Mouse (Mus musculus): ENCODE results near the gene Ctla2b.
"Not testable (repeated sequence)": the region's sequence is repeated elsewhere in the genome, so short reads cannot be mapped to it uniquely, and the experiment has no call there.

Ctla2b gene

DNA sequence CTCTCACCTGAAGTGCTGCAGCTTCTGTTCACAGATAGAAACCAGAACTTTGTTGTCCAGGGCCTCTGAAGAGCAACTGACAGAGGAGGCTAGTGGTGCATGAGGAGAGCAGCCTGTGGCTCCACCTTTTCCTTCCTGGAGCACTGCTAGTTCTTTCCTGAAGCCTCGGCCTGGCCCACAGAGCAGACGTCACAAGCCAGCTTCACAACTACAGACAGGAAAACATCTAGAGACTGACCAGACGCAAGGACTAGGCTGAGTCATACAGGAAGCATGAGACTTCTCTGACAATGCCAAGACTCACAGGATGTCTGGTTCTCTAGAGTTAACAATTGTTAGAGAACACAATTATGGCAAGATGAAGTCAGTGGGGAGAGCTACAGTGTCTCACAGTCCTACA lies at the start of gene Ctla2b:
Gene Ctla2b (minus strand): TSS at position 120 of the 400 bp plus-strand sequence.
- DNase-seq (ENCODE audit: low read depth, low spot score), result no peak

DNA sequence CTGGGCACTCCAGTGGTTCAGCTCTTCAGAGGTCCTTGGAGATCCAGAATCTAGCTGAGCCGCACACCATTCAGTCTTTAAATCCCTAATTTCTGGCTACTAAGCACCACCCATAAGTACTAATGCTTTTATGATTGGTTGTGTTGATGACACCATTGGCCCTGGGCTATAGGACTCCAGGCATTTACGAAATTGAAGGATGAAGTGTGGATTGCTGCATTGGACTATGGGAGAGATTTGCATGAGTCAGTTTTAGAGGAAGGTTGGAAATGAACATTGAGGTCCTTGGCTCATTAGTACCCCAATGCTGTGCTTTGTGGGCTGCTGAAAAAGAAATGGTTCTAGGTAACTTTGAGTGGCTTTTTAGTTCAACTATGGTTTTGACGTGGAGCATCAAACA lies 44.6 kb upstream of the Ctla2b start, which contains the start of gene Tpbpa:
Gene Tpbpa (minus strand): TSS at position 101 of the 400 bp plus-strand sequence.
- DNase-seq (ENCODE audit: low read depth, low spot score), result not testable (repeated sequence)

DNA sequence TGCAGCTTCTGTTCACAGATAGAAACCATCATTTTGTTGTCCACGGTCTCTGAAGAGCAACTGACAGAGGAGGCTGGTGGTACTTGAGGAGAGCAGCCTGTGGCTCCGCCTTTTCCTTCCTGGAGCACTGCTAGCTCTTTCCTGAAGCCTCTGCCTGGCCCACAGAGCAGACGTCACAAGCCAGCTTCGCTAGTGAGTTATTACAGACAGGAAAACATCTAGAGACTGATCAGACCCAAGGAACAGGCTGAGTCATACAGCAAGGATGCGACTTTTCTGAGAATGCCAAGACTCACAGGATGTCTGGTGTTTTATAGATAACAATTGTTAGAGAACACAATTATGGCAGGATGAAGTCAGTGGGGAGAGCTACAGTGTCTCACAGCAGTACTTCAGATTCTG lies 39.3 kb upstream of the Ctla2b start, which contains the start of the genes Gm49391 and Ctla2a:
Gene Gm49391 (minus strand): TSS at position 72 of the 402 bp plus-strand sequence.
Gene Ctla2a (minus strand): TSS at position 126 of the 402 bp plus-strand sequence.
- DNase-seq (ENCODE audit: low read depth, low spot score), result no peak

DNA sequence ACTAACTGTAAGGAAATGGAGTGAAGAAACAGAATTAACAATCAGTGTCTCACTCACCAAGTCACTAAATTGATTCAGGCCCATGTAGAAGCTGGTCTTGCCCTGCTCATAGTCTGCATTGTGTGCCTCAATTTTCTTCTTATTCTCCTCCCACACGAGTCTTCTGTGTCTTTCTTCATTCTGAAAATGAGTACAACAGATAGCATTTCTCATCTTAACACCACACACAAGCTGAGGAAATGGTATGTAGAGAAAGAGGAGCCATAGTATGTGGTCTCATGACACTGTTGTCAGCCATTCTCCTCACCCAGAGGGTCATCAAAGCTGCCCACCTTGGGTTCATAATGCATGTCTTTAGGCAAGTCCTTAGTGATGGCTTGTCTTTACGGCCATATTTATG lies 38.2 kb upstream of the Ctla2b start, which contains the start of gene Gm49393:
Gene Gm49393 (minus strand): TSS at position 101 of the 400 bp plus-strand sequence.
- not testable (repeated sequence) for DNase-seq (ENCODE audit: low read depth, low spot score)

DNA sequence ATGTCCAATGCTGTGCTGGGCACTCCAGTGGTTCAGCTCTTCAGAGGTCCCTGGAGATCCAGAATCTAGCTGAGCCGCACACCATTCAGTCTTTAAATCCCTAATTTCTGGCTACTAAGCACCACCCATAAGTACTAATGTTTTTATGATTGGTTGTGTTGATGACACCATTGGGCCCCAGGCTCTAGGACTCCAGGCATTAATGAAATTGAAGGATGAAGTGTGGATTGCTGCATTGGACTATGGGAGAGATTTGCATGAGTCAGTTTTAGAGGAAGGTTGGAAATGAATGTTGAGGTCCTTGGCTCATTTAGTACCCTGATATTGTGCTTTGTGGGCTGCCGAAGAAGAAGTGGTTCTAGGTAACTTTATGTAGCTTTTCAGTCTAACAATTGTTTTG lies 7.5 kb upstream of the Ctla2b start, which contains the start of gene Tpbpb:
Gene Tpbpb (minus strand): TSS at position 101 of the 400 bp plus-strand sequence.
- not testable (repeated sequence) for DNase-seq (ENCODE audit: low read depth, low spot score)

DNA sequence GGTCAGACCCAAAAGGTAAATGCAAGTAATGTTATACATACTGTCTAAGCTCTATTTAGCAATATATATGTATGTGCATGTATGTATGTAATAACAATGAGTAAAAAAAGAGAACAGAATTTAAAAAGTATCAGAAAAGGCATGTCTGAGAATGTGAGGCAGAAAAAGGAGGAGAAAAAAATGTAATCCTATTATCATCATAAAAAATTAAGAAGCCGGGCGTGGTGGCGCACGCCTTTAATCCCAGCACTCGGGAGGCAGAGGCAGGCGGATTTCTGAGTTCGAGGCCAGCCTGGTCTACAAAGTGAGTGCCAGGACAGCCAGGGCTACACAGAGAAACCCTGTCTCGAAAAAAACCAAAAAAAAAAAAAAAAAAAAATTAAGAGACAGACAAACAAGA lies 453 bp downstream of the Ctla2b start, which contains the start of gene Gm49392:
Gene Gm49392 (minus strand): TSS at position 101 of the 400 bp plus-strand sequence.
- not testable (repeated sequence) for DNase-seq (ENCODE audit: low read depth, low spot score)

DNA sequence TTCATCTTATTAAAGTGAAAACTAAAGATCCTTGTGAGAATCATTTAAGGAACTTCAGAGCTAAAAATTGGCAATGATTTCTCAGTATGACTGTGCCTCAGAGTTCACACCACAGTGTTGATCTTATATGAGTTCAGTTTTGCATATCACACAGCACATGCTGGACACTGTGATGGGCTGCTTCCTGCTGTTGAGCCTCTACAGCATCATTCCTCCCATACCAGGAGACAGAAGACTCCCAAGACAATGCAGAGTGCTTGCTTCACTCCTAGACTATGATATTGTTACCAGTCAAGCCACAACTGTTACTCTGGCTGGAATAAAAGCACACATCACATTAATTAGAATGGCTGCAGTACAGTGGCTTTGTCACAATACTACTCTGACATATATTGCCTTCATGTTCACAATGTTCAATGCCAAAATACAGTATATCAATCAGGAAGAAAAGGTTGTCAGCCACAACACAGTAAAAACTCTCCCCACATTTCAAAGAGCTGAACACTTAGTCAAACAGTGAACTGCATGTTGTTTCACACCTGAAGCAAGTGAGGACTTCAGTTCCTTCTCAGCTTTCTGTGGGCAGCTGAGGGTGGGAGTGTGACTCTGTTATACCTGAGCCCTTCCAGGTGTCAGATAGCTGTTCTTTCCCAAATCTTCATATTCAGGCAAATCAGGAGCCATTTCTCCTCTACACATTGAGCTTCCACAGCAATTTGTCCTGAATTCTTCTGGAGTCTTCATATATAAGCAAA lies 1.7 kb downstream of the Ctla2b start:
- no peak for DNase-seq (ENCODE audit: low read depth, low spot score)

DNA sequence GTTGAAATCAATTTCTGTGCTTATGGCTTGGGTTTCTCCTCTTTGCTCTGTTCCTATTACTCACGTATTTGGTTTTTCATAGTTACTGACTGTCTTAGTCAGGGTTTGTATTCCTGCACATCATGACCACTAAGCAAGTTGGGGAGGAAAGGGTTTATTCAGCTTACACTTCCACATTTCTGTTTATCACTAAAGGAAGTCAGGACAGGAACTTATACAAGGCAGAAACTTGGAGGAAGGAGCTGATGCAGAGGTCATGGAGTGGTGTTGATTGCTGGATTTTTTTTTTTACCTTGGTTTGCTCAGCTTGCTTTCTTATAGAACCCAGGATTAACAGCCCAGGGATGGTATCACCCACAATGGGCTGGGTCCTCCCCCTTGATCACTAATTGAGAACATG lies 4.9 kb downstream of the Ctla2b start:
- DNase-seq (ENCODE audit: low read depth, low spot score), result no peak

DNA sequence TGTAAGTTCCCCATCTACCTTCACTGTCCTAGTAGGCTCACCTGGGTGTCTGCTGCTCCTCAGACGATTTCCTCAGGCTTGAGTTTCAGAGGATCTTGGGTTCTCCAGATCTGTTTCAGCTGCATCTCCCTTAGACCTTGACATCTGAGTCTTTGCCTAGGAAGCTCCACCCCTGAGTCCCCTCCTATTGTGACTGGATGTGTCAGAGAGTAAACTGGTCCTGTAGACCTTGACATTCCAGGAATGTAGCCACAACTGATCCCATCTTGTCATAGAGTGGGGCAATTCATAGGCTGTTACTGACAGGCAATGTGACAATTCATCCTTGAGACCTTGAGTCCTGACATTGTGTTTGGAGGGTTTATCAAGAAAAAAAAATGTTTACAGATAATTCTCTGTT lies 33.0 kb downstream of the Ctla2b start, which contains the start of gene 4930486L24Rik:
Gene 4930486L24Rik (minus strand): TSS at position 195 of the 400 bp plus-strand sequence.
- DNase-seq (ENCODE audit: low read depth, low spot score), result no peak

DNA sequence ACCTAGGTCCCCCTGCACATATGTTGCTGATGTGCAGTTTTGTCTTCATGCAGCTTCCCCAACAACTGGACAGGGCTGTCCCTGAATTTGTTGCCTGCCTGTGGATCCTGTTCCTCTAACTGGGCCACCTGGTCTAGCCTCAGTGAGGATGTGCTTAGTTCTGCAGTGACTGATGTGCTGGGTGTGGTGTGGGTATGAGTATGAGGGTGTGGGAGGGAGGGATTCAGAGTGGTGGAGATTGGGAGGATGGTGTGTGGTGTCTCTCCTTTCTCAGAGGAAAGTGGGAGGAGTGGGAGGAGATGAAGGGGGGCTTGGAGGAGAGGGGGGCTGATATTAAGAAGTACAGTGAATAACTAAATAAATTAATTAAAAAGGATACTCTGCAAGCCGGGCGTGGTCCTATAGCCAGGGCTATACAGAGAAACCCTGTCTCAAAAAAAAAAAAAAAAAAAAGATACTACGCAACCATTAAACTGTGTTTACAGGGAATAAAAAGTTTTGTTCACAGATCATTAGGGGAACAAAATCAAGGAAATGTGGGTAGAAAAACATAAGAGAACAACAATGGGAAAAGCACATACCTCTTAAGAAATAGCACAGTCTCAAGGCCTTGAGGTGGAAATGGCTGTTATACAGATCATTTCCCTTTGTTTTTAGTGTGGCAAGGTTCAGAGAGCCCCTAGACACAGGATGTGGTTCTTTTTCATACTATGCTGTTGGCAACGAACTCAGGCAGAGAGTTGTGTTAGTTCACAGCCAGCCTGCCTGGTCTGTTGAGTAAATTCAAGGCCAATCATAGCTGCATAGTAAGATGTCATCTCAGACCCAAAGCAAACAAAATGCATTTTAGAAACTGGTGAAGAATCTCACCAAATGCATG lies 48.8 kb downstream of the Ctla2b start:
- DNase-seq (ENCODE audit: low read depth, low spot score), result no peak
